ENCODE assay signal across 17 mouse cellular contexts in the genomic region with DNA sequence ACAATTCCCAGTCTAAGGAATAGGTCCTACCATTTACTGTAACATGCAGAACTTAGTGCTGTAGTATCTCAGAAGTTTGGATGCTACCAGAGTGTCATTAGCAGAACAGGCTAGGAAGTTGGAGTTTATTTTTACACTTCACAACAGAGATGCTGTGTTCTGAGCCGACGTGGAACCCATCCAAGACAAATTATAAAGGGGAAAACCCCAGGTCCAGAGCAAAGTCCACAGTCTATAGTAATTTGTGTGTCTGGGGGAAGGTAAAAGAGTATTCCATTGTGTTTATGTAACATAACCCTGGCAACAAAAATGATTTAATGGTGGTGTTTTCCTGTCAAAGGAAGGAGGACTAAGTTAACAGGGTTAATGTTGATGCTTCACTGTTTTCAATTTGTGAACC.
DNase-seq lines count a peak whose midpoint lies in the region; ATAC-seq and TF ChIP-seq lines count a peak whose summit lies in the region.
"Had no signal": no experiment of that assay in that cellular context is flagged by ENCODE, and none has a peak within 500 bp of the region (broad histone marks: within the 10 kb centered on the region; RNA-seq: fewer than 3 reads in every experiment).

No protein-coding gene starts in this region.

- ATAC-seq in lung, postnatal 0 days, result no peak

- TF ChIP-seq CTCF in lung, postnatal 0 days (IDR thresholded peaks at IDR 0.05), result no peak
- TF ChIP-seq CTCF in kidney, adult 2 months (conservative IDR thresholded peaks at IDR 0.05; ENCODE audit: insufficient read depth, insufficient read length, low read depth, low read length), result no peak

- WGBS in lung, postnatal 0 days, result 31% methylated on average over 2 of the region's 2 CpGs
- 19% methylated on average over 2 of the region's 2 CpGs for WGBS in kidney, adult 2 months

- H3K4me2 ChIP-seq in lung, postnatal 0 days (replicated peaks; ENCODE audit: low read depth, low read length), result no peak overlapping the region
- H3K4me2 ChIP-seq: hindbrain, embryonic 13.5 days; lung, embryonic 15.5 days had no signal

- H3K4me1 ChIP-seq in lung, postnatal 0 days (ENCODE audit: insufficient read depth, low read depth, low read length), result no peaks in the 10 kb centered on the region
- no peaks in the 10 kb centered on the region for H3K4me1 ChIP-seq in kidney, adult 2 months (ENCODE audit: control insufficient read depth, insufficient read depth, low read length)
- H3K4me1 ChIP-seq: hindbrain, embryonic 13.5 days; midbrain, embryonic 10.5 days had no signal

- H3K27ac ChIP-seq in lung, postnatal 0 days (ENCODE audit: low read length), result no peak overlapping the region
- H3K27ac ChIP-seq in kidney, adult 2 months (ENCODE audit: insufficient read depth, low read depth, low read length), result no peak overlapping the region; the same call in 1 of the 2 replicates
- H3K27ac ChIP-seq: hindbrain, embryonic 13.5 days; layer of hippocampus, adult 2 months; lung, embryonic 15.5 days; midbrain, embryonic 10.5 days had no signal

- TF ChIP-seq POLR2A in kidney, adult 2 months (IDR thresholded peaks at IDR 0.05; ENCODE audit: low read depth, low read length), result no peak

- no peak overlapping the region for H3K4me3 ChIP-seq in lung, postnatal 0 days (ENCODE audit: low read depth, low read length)
- H3K4me3 ChIP-seq in kidney, adult 2 months (ENCODE audit: insufficient read depth, low read depth, low read length), result no peak overlapping the region
- H3K4me3 ChIP-seq: erythroblast, embryonic 14.5 days; hindbrain, embryonic 13.5 days; layer of hippocampus, adult 2 months; lung, embryonic 15.5 days; midbrain, embryonic 10.5 days had no signal

- no peak overlapping the region for H3K9ac ChIP-seq in lung, postnatal 0 days (replicated peaks; ENCODE audit: low read depth)
- H3K9ac ChIP-seq: hindbrain, embryonic 13.5 days; lung, embryonic 15.5 days had no signal

- DNase-seq in lung, postnatal 0 days (ENCODE audit: low spot score), result peak; percentile 10
- no peak for DNase-seq in lung, postnatal 14 days
- peak; percentile 85 for DNase-seq in kidney, adult 2 months
- peak; percentile 57 to 76 for DNase-seq in kidney, postnatal 36 days
- DNase-seq in right cerebral cortex, postnatal 4 days, result no peak
- no peak for DNase-seq in thymus, postnatal 14 days
- no peak for DNase-seq in MN1 (ENCODE audit: low spot score)
- DNase-seq: adrenal gland, adult 2 months; cerebellum, adult 2 months; gastrocnemius, postnatal 25 days; right cerebral cortex, adult 18-20 months had no signal

- TF ChIP-seq EP300 in lung, postnatal 0 days (IDR thresholded peaks at IDR 0.05), result no peak

- no peaks in the 10 kb centered on the region for H3K36me3 ChIP-seq in lung, postnatal 0 days (ENCODE audit: insufficient read depth, low read length)
- H3K36me3 ChIP-seq in kidney, adult 2 months (ENCODE audit: control insufficient read depth, insufficient read depth, low read length), result no peaks in the 10 kb centered on the region
- H3K36me3 ChIP-seq: lung, embryonic 15.5 days had no signal

- H3K27me3 ChIP-seq in lung, postnatal 0 days (replicated peaks; ENCODE audit: insufficient read depth, low read length), result no peaks in the 10 kb centered on the region
- H3K27me3 ChIP-seq in kidney, adult 2 months (replicated peaks; ENCODE audit: control insufficient read depth, insufficient read depth, low read length), result no peaks in the 10 kb centered on the region
- H3K27me3 ChIP-seq: CH12.LX; hindbrain, embryonic 13.5 days; lung, embryonic 15.5 days had no signal

- H3K9me3 ChIP-seq in lung, postnatal 0 days (ENCODE audit: low read length), result no peaks in the 10 kb centered on the region
- H3K9me3 ChIP-seq: hindbrain, embryonic 13.5 days; lung, embryonic 15.5 days had no signal

Comparison
In these comparisons a context has a peak if more than half of its experiments do, and no peak if none do; other contexts are left out.
1. DNase-seq: peak in lung, postnatal 0 days (single experiment), kidney, adult 2 months (single experiment) and kidney, postnatal 36 days (2 of 2); none in lung, postnatal 14 days (single experiment), right cerebral cortex, postnatal 4 days (single experiment), thymus, postnatal 14 days (single experiment) and MN1 (single experiment).